Mouse (Mus musculus): ENCODE measurements at regions not wholly inside any gene's neighbourhood (a gene's known extent, or its start where the extent isn't known, plus 50 kb on each side); places are given as distances from the start of the nearest gene placed in this dataset.
A peak's percentile ranks its signal among the peaks of the same experiment; 100 is the strongest.

DNA sequence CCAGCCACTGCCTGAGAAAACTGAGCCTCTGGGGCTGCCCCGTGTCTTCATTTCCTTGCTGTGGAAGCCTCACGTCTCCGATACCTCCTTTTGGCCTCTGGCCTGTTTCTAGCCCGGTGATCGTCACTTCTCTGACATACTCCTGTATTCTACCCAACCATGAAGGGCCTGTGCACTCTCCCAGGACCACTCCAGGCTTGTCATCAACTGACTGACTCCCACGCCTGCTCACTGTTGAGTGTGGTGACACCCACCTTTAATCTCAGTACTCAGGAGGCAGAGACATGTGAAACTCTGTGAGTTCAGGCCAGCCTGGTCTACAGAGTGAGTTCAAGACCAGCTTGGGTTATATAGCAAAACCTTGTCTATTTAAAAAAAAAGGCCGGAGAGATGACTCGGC lies 132.1 kb upstream of the Shb start:
- 78% methylated on average over 8 of the region's 8 CpGs for WGBS
- Histone ChIP-seq H3K27ac (ENCODE audit: low read depth) (no peak overlapping the region), H3K4me2 (no peak overlapping the region), H3K4me1 (ENCODE audit: insufficient read depth) (no peaks in the 10 kb centered on the region), H3K27me3 (ENCODE audit: insufficient read depth, low read length) (no peaks in the 10 kb centered on the region), H3K9ac (no peak overlapping the region), H3K9me3 (ENCODE audit: low read depth, low read length) (no peaks in the 10 kb centered on the region), H3K4me3 (ENCODE audit: low read depth, low read length) (no peak overlapping the region), H3K36me3 (ENCODE audit: insufficient read depth) (no peaks in the 10 kb centered on the region)
- DNase-seq: no peak
- ATAC-seq (ENCODE audit: insufficient read depth): no peak
- no peak for TF ChIP-seq CTCF (IDR thresholded peaks at IDR 0.05; ENCODE audit: low read depth)

DNA sequence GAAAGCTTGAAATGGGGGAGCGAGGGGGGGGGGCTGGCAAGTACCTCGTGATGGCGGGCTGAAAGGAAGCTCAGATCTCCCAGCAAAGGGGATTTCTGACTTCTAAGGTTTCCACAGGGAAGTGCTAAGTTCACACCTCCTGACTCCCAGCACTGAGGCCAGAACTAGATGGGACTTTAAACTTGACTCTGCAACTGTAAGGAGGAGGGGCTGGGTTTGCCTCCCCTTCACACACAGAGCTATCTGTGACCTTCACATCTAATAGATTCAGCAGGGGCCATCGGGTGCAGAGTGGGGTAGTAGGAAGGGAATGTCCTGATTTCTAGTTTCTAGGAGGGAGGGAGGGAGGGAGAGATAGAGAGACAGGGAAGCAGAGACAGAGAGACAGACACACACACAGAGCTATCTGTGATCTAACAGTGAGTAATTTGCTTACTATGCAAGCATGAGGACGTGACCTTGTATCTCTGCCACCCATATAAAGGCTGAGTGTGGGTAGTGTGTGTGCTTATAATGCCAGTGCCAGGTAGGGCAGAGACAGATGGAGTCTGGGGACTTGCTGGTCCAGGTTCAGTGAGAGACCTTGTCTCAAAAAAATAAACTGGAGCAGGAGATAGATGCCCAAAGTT lies 125.2 kb upstream of the Shb start:
- no peak for TF ChIP-seq CTCF (IDR thresholded peaks at IDR 0.05; ENCODE audit: low read depth)
- H3K4me3 ChIP-seq (ENCODE audit: low read depth, low read length): no peak overlapping the region
- no peak for DNase-seq
- peaks cover 7% of the 10 kb centered on the region; the same call in 1 of the 2 replicates for H3K4me1 ChIP-seq (ENCODE audit: insufficient read depth)
- no peaks in the 10 kb centered on the region for H3K27me3 ChIP-seq (ENCODE audit: insufficient read depth, low read length)
- no peak overlapping the region for H3K4me2 ChIP-seq
- ATAC-seq (ENCODE audit: insufficient read depth): no peak
- no peak overlapping the region for H3K9ac ChIP-seq
- WGBS: 15% methylated on average over 5 of the region's 5 CpGs
- no peak overlapping the region for H3K27ac ChIP-seq (ENCODE audit: low read depth)
- no peaks in the 10 kb centered on the region for H3K9me3 ChIP-seq (ENCODE audit: low read depth, low read length)
- no peaks in the 10 kb centered on the region for H3K36me3 ChIP-seq (ENCODE audit: insufficient read depth)

DNA sequence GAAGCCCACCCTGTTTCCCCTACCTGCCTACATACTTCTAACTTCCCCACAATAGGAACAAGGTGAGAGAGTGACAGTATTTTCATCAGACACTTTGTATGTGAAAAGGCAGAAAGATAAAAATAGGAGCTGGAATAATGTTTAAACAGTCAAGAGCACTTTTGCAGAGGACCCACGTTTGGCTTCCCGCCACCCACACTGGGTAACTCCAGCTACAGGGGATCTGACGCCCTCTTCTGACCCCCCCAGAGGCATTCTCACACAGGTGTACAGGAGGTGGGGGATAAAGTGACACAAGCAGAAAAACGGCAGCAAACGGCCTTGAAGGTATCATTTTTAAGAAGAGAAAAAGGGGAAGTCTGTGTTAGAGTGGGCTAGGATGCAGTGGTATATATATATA lies 123.5 kb upstream of the Shb start:
- Histone ChIP-seq H3K27ac (ENCODE audit: low read depth) (no peak overlapping the region), H3K4me3 (ENCODE audit: low read depth, low read length) (no peak overlapping the region), H3K4me2 (no peak overlapping the region), H3K9me3 (ENCODE audit: low read depth, low read length) (no peaks in the 10 kb centered on the region), H3K4me1 (ENCODE audit: insufficient read depth) (peaks cover 7% of the 10 kb centered on the region; the same call in 1 of the 2 replicates), H3K27me3 (ENCODE audit: insufficient read depth, low read length) (no peaks in the 10 kb centered on the region), H3K36me3 (ENCODE audit: insufficient read depth) (no peaks in the 10 kb centered on the region), H3K9ac (no peak overlapping the region)
- ATAC-seq (ENCODE audit: insufficient read depth) (no peak), DNase-seq (peak; percentile 22)
- no peak for TF ChIP-seq CTCF (IDR thresholded peaks at IDR 0.05; ENCODE audit: low read depth)
- 40% methylated on average over 5 of the region's 5 CpGs for WGBS

DNA sequence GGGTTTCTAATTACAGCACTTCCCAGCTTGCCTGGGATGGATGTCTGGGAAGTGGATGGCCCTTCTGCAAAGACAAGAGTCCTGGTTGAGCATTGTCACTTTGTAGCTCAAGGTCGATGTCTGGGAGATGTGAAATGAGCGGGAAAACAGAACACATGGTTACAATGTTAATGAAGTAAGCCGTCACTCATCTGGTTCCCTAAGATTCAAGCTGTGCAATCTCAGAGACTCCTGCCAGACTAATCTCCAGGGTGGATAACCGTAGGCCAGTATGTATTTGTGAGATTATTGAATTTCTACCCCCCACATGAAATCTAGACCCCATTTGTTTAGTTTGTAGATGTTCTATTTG lies 122.5 kb upstream of the Shb start:
- ATAC-seq (ENCODE audit: insufficient read depth) (peak; percentile 41), DNase-seq (no peak)
- Histone ChIP-seq H3K4me2 (peak overlapping the region; percentile 43), H3K4me3 (ENCODE audit: low read depth, low read length) (no peak overlapping the region), H3K9me3 (ENCODE audit: low read depth, low read length) (no peaks in the 10 kb centered on the region), H3K9ac (no peak overlapping the region), H3K36me3 (ENCODE audit: insufficient read depth) (no peaks in the 10 kb centered on the region), H3K27ac (ENCODE audit: low read depth) (peak overlapping the region; percentile 19; the same call in 1 of the 2 replicates), H3K27me3 (ENCODE audit: insufficient read depth, low read length) (no peaks in the 10 kb centered on the region), H3K4me1 (ENCODE audit: insufficient read depth) (peaks cover 7% of the 10 kb centered on the region; the same call in 1 of the 2 replicates)
- 18% methylated on average over 4 of the region's 4 CpGs for WGBS
- TF ChIP-seq CTCF (IDR thresholded peaks at IDR 0.05; ENCODE audit: low read depth): no peak

DNA sequence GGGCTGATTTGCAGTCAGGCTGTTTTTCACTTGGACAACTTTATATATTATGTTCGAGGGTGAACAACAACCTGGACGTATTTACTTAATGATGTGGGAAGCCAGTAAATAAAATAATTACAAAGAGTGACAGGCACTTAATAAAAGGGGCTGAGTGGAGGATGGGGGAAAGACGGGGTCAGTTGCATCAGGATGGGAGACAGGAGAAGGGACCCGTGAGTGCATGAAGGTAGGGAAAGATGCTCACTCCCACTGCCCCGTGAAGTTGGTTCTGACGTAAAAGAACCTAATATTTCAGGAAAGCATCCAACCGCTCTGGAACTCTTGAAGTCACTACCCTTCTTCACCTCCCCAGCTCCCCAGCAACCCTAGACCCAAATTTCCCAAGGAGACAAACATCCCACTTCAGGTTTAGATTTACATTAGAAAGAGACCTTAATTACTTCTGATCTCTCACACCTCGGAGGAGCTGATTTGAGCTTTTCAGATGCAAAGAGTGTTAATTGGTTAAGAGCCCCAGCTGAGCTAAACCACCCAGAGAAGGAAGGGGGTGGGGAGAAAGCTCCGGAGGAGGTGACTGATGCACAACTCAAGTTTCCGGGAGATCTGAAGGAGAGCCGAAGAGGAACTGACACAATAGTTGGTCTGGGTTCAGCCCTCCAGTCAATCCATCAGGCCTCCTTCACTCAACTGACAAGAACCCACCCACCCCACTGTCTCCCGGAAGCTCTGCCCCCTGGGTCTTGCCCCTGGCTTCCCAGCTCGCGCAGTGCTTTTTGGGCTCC lies 121.9 kb upstream of the Shb start:
- DNase-seq (peak; percentile 68), ATAC-seq (ENCODE audit: insufficient read depth) (peak; percentile 73)
- Histone ChIP-seq H3K36me3 (ENCODE audit: insufficient read depth) (no peaks in the 10 kb centered on the region), H3K27ac (ENCODE audit: low read depth) (0 out of 2 replicates have a peak overlapping the region, but pooled peaks have one; percentile 19), H3K27me3 (ENCODE audit: insufficient read depth, low read length) (no peaks in the 10 kb centered on the region), H3K4me3 (ENCODE audit: low read depth, low read length) (no peak overlapping the region), H3K9ac (no peak overlapping the region), H3K4me2 (peak overlapping the region; percentile 43), H3K4me1 (ENCODE audit: insufficient read depth) (peaks cover 7% of the 10 kb centered on the region; the same call in 1 of the 2 replicates), H3K9me3 (ENCODE audit: low read depth, low read length) (no peaks in the 10 kb centered on the region)
- no peak for TF ChIP-seq CTCF (IDR thresholded peaks at IDR 0.05; ENCODE audit: low read depth)
- WGBS: 7% methylated on average over 14 of the region's 14 CpGs

DNA sequence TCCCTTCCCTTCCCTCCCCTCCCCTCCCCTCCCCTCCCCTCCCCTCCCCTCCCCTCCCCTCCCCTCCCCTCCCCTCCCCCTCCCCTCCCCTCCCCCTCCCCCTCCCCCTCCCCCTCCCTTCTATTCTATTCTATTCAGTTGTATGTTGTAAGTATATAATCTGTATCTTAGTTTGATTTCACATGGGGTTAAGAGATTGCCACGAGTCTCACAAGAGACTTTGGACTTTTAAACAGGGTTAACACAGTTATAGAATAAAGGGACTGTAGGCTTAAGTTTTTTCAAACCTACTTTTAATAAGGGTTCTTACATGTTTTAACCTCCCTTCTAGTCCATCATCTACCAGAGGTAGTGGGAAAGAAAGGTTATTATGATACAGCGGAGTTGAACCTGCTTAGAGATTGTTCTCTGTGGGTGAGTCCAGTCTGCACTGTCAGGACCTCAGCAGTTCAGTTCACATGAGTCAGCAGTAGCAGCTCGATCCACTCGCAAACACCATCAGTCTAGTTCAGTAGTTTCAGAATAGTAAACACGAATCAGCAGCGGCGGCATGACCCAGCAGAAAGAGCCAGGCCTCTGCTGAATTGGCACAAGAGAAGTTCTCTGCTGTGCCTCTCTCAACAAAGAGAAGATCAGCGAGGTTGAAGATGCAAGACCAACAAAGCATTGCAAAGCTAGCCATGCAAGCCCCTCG lies 116.8 kb upstream of the Shb start:
- no peak overlapping the region for H3K4me2 ChIP-seq
- no peaks in the 10 kb centered on the region for H3K36me3 ChIP-seq (ENCODE audit: insufficient read depth)
- no peaks in the 10 kb centered on the region for H3K9me3 ChIP-seq (ENCODE audit: low read depth, low read length)
- TF ChIP-seq CTCF (IDR thresholded peaks at IDR 0.05; ENCODE audit: low read depth): no peak
- no peak overlapping the region for H3K27ac ChIP-seq (ENCODE audit: low read depth)
- DNase-seq: no peak
- no peak overlapping the region for H3K4me3 ChIP-seq (ENCODE audit: low read depth, low read length)
- no peak overlapping the region for H3K9ac ChIP-seq
- no peaks in the 10 kb centered on the region for H3K27me3 ChIP-seq (ENCODE audit: insufficient read depth, low read length)
- no peak for ATAC-seq (ENCODE audit: insufficient read depth)
- peaks cover 1% of the 10 kb centered on the region; the same call in 1 of the 2 replicates for H3K4me1 ChIP-seq (ENCODE audit: insufficient read depth)
- 84% methylated on average over 9 of the region's 9 CpGs for WGBS

DNA sequence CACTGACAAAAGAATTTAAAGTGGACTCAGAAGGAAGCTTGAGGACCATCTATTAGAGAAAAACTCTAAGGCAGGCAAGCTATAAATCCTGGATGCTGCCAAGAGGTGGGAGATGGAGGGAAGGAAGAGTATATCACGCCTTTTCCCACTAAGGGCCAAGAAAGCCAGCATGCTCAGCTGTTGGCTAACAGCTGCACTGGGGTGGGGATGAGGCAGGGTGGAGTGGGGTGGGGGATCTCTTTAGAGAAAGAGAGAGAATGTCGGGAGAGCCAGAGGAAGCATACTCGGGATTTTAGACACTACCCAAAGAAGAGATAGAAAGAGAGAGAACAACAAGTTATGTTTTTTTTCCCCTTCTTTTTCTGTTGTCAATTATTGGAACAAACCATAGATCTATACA lies 115.2 kb upstream of the Shb start:
- H3K27ac ChIP-seq (ENCODE audit: low read depth): no peak overlapping the region
- H3K9me3 ChIP-seq (ENCODE audit: low read depth, low read length): no peaks in the 10 kb centered on the region
- no peak overlapping the region for H3K4me3 ChIP-seq (ENCODE audit: low read depth, low read length)
- H3K9ac ChIP-seq: no peak overlapping the region
- TF ChIP-seq CTCF (IDR thresholded peaks at IDR 0.05; ENCODE audit: low read depth): no peak
- H3K36me3 ChIP-seq (ENCODE audit: insufficient read depth): no peaks in the 10 kb centered on the region
- ATAC-seq (ENCODE audit: insufficient read depth) (no peak), DNase-seq (no peak)
- H3K4me2 ChIP-seq: no peak overlapping the region
- no peaks in the 10 kb centered on the region for H3K4me1 ChIP-seq (ENCODE audit: insufficient read depth)
- no peaks in the 10 kb centered on the region for H3K27me3 ChIP-seq (ENCODE audit: insufficient read depth, low read length)
- WGBS: 54% methylated on average over 3 of the region's 3 CpGs

Data from lung, embryonic 14.5 days (tissue).